Mouse (Mus musculus) embryonic facial prominence, embryonic 14.5 days (tissue): ENCODE results near the gene Myom3. TPM values are rescaled to one million over a fixed set of nuclear protein-coding genes. Genes with fewer than 3 reads are reported as not detected.
A peak's percentile ranks its signal among the peaks of the same experiment; 100 is the strongest.

ENCODE experiments used
- ATAC-seq: fragments of 200-750 bp; cut with Nextera tagmentation; 2 replicates; pipeline ENCODE4 v1.8.0; 2017; ENCODE audit warnings: low read depth, moderate number of reproducible peaks, moderate TSS enrichment
- DNase-seq: peaks from one replicate; pipeline ENCODE4 v3.0.0-alpha.2; 2015; ENCODE audit warnings: low spot score
- H3K27ac ChIP-seq: fragments of 300-500 bp; sonication (generic); replicated peaks from 2 replicates; pipeline ENCODE4 v1.5.1; 2014; ENCODE audit warnings: low read depth, mild to moderate bottlenecking, low read length, moderate library complexity
- H3K27me3 ChIP-seq: fragments of 300-500 bp; sonication (generic); replicated peaks from 2 replicates; pipeline ENCODE4 v1.6.1; 2014; ENCODE audit warnings: low read length; ENCODE audit not compliant: control insufficient read depth, insufficient read depth
- H3K36me3 ChIP-seq: fragments of 300-500 bp; sonication (generic); 2 replicates; pipeline ENCODE4 v1.6.1; 2014; ENCODE audit warnings: low read length, mixed read lengths; ENCODE audit not compliant: control insufficient read depth, insufficient read depth
- H3K4me1 ChIP-seq: fragments of 300-500 bp; sonication (generic); 2 replicates; pipeline ENCODE4 v1.6.1; 2014; ENCODE audit warnings: antibody characterized with exemption, low read length; ENCODE audit not compliant: control insufficient read depth, insufficient read depth
- H3K4me2 ChIP-seq: fragments of 300-500 bp; sonication (generic); 2 replicates; pipeline ENCODE4 v1.6.1; 2014; ENCODE audit warnings: low read depth, mild to moderate bottlenecking, low read length, moderate library complexity, mixed read lengths
- H3K4me3 ChIP-seq: fragments of 300-500 bp; sonication (generic); 2 replicates; pipeline ENCODE4 v1.5.1; 2014; ENCODE audit warnings: low read depth, mild to moderate bottlenecking, low read length
- H3K9ac ChIP-seq: fragments of 300-500 bp; sonication (generic); 2 replicates; pipeline ENCODE4 v1.6.1; 2014; ENCODE audit warnings: low read depth, mild to moderate bottlenecking, low read length, moderate library complexity, mixed read lengths
- H3K9me3 ChIP-seq: fragments of 300-500 bp; sonication (generic); 2 replicates; pipeline ENCODE4 v1.6.1; 2016; ENCODE audit warnings: low read length; ENCODE audit not compliant: control insufficient read depth
- WGBS: fragments of 180-500 bp; shearing (Covaris S2); extraction: QIAGEN DNeasy Blood & Tissue Kit; methylation state at CpG from one replicate; pipeline ENCODE4 v1.1.7; 2014; 5-methylcytosine and 5-hydroxymethylcytosine counted together
- polyA plus RNA-seq: library from polyadenylated mRNA; unstranded; fragments of >200 nt; fragmentation: Nextera tagmentation; extraction: Ambion mirVana; gene quantifications from 2 replicates; pipeline ENCODE4 v1.2.1, GENCODE M21; 2014

Gene Myom3
- polyA plus RNA-seq, 1 experiment from 2014 or later = 10.2 TPM

- Histone ChIP-seq H3K27me3 (no peaks in the 10 kb centered on the region), H3K4me1 (0 out of 2 replicates have a peak, but pooled peaks cover 3% of the 10 kb centered on the region), H3K9me3 (no peaks in the 10 kb centered on the region), H3K4me3 (no peak overlapping the region), H3K36me3 (no peaks in the 10 kb centered on the region), H3K4me2 (no peak overlapping the region), H3K27ac (no peak overlapping the region), H3K9ac (no peak overlapping the region)
- ATAC-seq (no peak), DNase-seq (no peak)
- 55% methylated on average over 5 of the region's 5 CpGs for WGBS
These were observed 88.1 kb downstream of the Myom3 start for GRCm38 (mm10) chr4:135847581-135847980.

DNA sequence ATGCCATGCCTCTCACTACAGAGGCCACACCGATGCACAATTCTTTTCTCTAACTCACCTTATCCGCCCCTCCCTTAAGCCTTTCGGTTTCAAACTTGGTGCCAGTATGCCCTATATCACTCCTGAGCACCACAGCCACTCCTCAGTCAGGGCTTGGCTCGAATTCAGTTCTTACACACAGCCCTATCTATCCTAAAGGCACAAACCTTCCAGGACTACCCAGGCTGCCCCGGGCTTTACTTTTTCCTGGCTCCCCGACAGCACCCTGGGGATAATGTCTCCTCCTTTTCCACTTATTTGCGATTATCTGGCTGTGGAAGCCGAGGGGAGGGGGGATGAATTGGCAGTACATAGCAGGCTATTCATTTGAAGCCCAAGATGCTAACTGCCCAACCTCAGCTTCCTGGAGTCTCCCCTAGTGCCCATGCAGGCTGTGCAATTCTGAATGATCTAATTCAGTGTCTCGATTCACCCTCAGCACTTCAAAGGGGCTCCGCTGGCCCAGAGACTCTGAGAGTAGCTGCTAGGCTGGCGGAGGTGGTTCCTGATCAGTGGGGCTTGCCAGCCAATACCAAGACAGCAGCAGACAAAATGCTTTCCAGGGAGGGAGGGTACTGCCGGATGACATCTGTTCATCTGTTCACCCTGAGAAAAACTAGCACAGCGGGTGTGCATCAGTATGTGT is 91.0 kb downstream of the Myom3 start:
- Histone ChIP-seq H3K27ac (peak overlapping the region; percentile 34; the same call in 1 of the 2 replicates), H3K9ac (no peak overlapping the region), H3K36me3 (no peaks in the 10 kb centered on the region), H3K4me2 (peak overlapping the region; percentile 13), H3K4me3 (no peak overlapping the region), H3K4me1 (peaks cover 10% of the 10 kb centered on the region), H3K9me3 (no peaks in the 10 kb centered on the region), H3K27me3 (no peaks in the 10 kb centered on the region)
- DNase-seq (peak; percentile 81), ATAC-seq (peak; percentile 30; the same call in 1 of the 2 replicates)
- WGBS = 26% methylated on average over 13 of the region's 13 CpGs

DNA sequence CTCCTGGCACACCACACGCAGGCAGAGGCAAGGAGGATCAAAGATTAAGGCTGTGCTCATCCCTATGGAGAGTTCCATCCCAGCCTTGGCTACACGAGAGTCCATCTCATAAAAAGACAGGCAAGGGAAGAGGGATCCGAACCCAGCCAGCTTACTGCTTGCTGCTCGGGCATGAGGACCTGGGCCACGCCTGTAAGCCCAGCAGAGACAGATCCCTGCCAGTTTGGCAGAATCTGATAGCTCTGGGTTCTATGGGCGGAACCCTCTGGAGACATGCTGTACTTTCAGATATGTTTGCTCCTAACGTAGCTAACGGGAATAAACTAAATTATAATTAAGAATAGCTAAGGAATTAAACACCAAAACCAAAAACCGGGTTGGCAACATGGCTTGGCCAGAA is 92.4 kb downstream of the Myom3 start:
- WGBS = 77% methylated on average over 9 of the region's 9 CpGs
- ATAC-seq = no peak
- DNase-seq = no peak
- Histone ChIP-seq H3K36me3 (no peaks in the 10 kb centered on the region), H3K4me2 (no peak overlapping the region), H3K9me3 (no peaks in the 10 kb centered on the region), H3K27ac (no peak overlapping the region), H3K4me3 (no peak overlapping the region), H3K27me3 (no peaks in the 10 kb centered on the region), H3K9ac (no peak overlapping the region), H3K4me1 (peaks cover 10% of the 10 kb centered on the region)

DNA sequence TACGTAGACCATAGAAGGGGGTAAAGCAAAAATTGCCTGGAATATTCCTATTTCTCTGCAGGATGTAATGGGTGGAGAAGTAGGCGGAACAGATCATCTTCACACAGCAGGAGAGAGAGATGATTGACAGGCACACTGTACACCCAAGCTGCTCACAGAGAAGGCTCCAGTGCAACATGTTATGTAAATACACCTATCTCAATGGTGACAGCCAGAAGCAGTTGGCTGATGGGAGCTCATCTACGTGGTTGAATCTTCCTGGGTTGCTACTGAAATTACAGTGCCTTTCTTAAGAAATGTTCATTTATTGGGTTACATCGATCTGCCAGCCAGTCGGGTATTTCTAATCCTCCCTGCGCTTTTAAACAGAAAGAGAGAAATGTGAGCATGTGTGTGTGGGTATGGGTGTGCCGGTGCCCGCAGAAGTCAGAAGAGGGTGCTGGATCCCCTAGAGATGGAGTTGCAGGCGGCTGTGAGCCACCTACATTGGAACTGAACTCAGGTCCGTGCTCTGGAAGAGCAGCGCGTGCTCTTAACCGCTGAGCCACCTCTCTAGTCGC is 94.6 kb downstream of the Myom3 start:
- peaks cover 21% of the 10 kb centered on the region for H3K4me1 ChIP-seq
- H3K4me3 ChIP-seq = no peak overlapping the region
- DNase-seq (no peak), ATAC-seq (no peak)
- H3K27me3 ChIP-seq = no peaks in the 10 kb centered on the region
- H3K9ac ChIP-seq = no peak overlapping the region
- H3K4me2 ChIP-seq = peak overlapping the region; percentile 96
- 88% methylated on average over 14 of the region's 14 CpGs for WGBS
- no peaks in the 10 kb centered on the region for H3K36me3 ChIP-seq
- no peaks in the 10 kb centered on the region for H3K9me3 ChIP-seq
- H3K27ac ChIP-seq = peak overlapping the region; percentile 97

- Histone ChIP-seq H3K9me3 (no peaks in the 10 kb centered on the region), H3K9ac (peak overlapping the region; percentile 98), H3K36me3 (peaks cover 2% of the 10 kb centered on the region; the same call in 1 of the 2 replicates), H3K4me1 (peaks cover 26% of the 10 kb centered on the region), H3K27me3 (no peaks in the 10 kb centered on the region), H3K27ac (peak overlapping the region; percentile 97), H3K4me2 (peak overlapping the region; percentile 96), H3K4me3 (peak overlapping the region; percentile 92; the same call in 1 of the 2 replicates)
- 71% methylated on average over 11 of the region's 11 CpGs for WGBS
- no peak for ATAC-seq
- DNase-seq = no peak
These were observed 95.1 kb downstream of the Myom3 start for GRCm38 (mm10) chr4:135854630-135855029.

DNA sequence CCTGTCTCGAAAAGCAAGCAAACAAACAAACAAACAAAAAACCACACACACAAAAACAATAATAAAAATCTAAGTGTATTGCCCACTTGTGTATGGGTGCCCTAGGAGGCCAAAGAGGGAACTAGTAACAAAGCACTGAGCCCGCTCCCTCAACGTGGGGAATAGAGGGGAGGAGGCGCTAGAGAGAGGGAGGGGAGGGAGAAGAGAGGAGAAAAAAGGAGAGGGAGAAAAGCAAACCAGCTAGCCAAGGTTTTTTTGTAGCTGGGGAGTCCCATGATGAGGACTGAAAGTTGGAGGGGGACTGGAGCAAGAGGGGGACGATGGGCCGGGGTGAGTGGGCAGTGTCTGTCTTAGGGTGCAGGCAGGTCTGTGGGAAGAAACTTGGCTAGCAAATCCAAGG is 95.6 kb downstream of the Myom3 start:
- Histone ChIP-seq H3K9me3 (no peaks in the 10 kb centered on the region), H3K4me1 (peaks cover 29% of the 10 kb centered on the region), H3K4me2 (peak overlapping the region; percentile 96), H3K9ac (peak overlapping the region; percentile 98), H3K4me3 (peak overlapping the region; percentile 92), H3K36me3 (peaks cover 6% of the 10 kb centered on the region; the same call in 1 of the 2 replicates), H3K27ac (peak overlapping the region; percentile 97), H3K27me3 (no peaks in the 10 kb centered on the region)
- 5% methylated on average over 6 of the region's 6 CpGs for WGBS
- ATAC-seq = peak; percentile 6; the same call in 1 of the 2 replicates
- peak; percentile 78 for DNase-seq

DNA sequence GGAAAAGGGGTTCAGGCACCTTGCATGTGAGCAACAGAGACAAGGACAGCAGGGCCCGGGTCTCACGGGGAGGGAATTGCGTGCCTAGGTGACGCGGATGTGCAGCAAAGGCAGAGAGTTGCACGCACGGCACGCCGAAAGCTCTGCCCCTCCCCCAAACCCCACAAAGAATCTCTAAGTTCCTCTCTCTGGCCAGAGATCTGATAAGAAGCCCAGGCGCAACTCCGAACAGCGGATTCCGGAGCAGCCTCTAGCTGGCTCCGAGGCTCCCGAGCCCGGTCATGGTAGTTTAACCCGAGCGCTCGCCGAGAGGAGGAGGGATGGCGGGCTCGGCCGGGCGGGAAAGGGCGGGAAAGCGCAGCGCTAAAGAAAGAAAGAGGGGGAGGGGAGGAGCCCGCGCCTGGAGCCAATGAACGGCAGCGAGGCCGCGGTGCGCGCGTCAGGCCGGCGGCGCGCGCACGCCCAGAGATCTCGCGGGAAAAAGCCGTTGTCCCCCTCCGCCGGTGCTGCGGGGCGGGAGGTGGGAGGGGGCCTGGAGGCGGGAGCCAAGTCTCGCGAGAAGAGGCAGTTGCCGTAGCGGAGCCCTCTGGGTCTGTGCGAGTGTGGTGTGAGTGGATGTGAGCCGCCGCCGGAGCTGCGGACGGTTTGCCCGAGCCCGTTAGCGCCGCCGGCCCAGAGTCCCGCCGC is 96.2 kb downstream of the Myom3 start, which contains the start of gene Srsf10:
Srsf10 (plus strand) TSS at position 212 of the 687 bp plus-strand sequence.
- Histone ChIP-seq H3K36me3 (peaks cover 8% of the 10 kb centered on the region; the same call in 1 of the 2 replicates), H3K4me1 (peaks cover 32% of the 10 kb centered on the region), H3K27ac (peak within 1 kb of the TSS; percentile 97), H3K4me3 (peak within 1 kb of the TSS; percentile 92), H3K4me2 (peak within 1 kb of the TSS; percentile 96), H3K9me3 (no peaks in the 10 kb centered on the region), H3K9ac (peak within 1 kb of the TSS; percentile 98), H3K27me3 (no peaks in the 10 kb centered on the region)
- DNase-seq (peak; percentile 99), ATAC-seq (peak; percentile 95)
- under 1% methylated on average over 33 of the region's 67 CpGs for WGBS

- H3K9ac ChIP-seq = peak overlapping the region; percentile 98
- no peaks in the 10 kb centered on the region for H3K9me3 ChIP-seq
- peaks cover 8% of the 10 kb centered on the region; the same call in 1 of the 2 replicates for H3K36me3 ChIP-seq
- peak overlapping the region; percentile 92 for H3K4me3 ChIP-seq
- peaks cover 31% of the 10 kb centered on the region for H3K4me1 ChIP-seq
- peak overlapping the region; percentile 87 for H3K4me2 ChIP-seq
- DNase-seq = peak; percentile 83
- ATAC-seq = peak; percentile 75
- WGBS = under 1% methylated on average over 55 of the region's 91 CpGs
- peak overlapping the region; percentile 97 for H3K27ac ChIP-seq
- no peaks in the 10 kb centered on the region for H3K27me3 ChIP-seq
These were observed 96.9 kb downstream of the Myom3 start for GRCm38 (mm10) chr4:135856223-135857091.
